Mouse (Mus musculus): ENCODE data around the gene Wdr13. TPM values are rescaled to one million over a fixed set of nuclear protein-coding genes. Genes with fewer than 3 reads are reported as not detected.
A peak's percentile ranks its signal among the peaks of the same experiment; 100 is the strongest.

Wdr13 gene
- polyA plus RNA-seq (2015; fragmentation: Nextera tagmentation; extraction: Ambion mirVana): 17.9 and 19.5 TPM in 2 replicates

DNA sequence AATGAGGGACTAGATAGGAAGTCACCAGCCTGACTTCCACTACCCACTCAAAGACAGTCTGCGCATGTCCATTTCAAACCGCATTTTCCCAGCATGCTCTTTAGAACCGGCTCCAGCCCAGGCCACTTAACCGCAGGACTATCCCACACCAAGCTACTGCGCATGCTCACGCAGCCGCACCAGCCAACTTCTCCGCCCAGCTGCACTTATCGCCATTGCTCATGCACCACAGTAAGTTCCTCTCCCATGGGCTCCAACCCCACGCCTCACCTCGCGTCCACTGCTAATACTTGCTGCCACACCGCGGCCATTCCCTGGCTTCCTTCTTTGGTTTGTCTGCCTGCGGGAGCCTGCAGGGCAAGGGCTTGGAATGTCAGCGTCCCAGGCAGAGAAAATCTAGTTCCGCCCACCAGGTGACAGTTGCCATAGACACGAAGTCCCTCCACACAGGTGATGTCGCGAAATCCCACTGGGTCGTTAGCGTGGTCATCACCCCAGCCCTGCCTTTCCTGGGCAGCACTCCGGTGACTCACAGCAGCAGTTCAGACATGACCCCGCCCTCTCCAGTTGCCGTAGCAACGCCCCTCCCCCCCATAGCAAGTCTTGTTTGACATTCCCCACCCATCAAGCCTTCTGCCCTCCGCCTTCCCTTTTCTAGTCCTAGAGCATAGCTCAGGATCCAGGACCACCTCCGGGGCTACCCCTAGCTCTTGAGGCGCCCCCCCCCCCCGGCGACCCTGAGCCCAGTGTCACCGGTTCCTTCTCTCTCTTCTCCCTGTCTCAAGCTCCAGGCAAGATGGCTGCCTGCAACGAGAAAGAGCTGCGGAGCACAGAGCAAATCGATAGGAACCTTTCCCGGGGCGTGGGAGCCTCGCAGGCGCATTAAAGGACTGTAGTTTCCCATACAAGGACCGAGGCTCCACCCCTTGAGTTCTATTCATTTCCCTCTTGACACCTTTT, at the start of gene Wdr13:
Gene Wdr13, minus strand, starts transcription at position 876 of the 960 bp plus-strand sequence.
- Histone ChIP-seq H3K9ac (ENCODE audit: low read depth, low read length) (peak within 1 kb of the TSS; percentile 49; the same call in 1 of the 2 replicates), H3K4me1 (replicated peaks; ENCODE audit: insufficient read depth, low read length) (no peaks in the 10 kb centered on the region), H3K27me3 (ENCODE audit: insufficient read depth, low read length) (no peaks in the 10 kb centered on the region), H3K9me3 (replicated peaks; ENCODE audit: low read length) (no peaks in the 10 kb centered on the region), H3K4me3 (replicated peaks; ENCODE audit: low read depth, low read length) (peak within 1 kb of the TSS; percentile 45), H3K27ac (peak within 1 kb of the TSS; percentile 95), H3K36me3 (ENCODE audit: insufficient read depth, low read length) (0 out of 2 replicates have a peak, but pooled peaks cover 4% of the 10 kb centered on the region), H3K4me2 (ENCODE audit: low read length) (peak within 1 kb of the TSS; percentile 60)
- WGBS: 29% methylated on average over 40 of the region's 40 CpGs
- 0 out of 2 replicates have a peak, but pooled peaks have one; percentile 23 for TF ChIP-seq CTCF (IDR thresholded peaks at IDR 0.05; ENCODE audit: low read depth)
- DNase-seq (ENCODE audit: low spot score) (peak; percentile 91), ATAC-seq (replicated peaks; ENCODE audit: low FRiP score, low read depth) (peak; percentile 94)

DNA sequence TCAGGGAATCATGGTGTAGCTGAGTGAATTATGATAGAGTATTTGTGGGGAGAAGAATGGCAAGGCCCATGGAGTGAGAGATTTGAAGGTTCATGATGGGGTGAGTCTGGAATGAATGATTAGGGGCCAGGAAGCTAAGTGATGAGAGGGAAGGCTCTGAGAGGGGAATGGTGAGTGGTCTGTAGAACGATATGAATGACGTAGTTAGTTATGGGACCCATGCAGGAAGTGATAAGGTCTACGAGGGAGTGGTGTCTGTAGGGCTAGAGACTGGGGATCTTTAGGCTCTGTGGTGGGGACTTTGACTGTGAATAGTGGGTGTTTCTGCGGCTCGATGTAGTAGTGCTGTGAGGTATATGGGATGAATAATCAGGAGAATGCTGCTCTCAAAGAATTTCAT, 47.0 kb upstream of the Wdr13 start:
- Histone ChIP-seq H3K4me3 (replicated peaks; ENCODE audit: low read depth, low read length) (no peak overlapping the region), H3K27me3 (ENCODE audit: insufficient read depth, low read length) (no peaks in the 10 kb centered on the region), H3K4me1 (replicated peaks; ENCODE audit: insufficient read depth, low read length) (no peaks in the 10 kb centered on the region), H3K9ac (ENCODE audit: low read depth, low read length) (no peak overlapping the region), H3K36me3 (ENCODE audit: insufficient read depth, low read length) (no peaks in the 10 kb centered on the region), H3K4me2 (ENCODE audit: low read length) (no peak overlapping the region), H3K27ac (no peak overlapping the region), H3K9me3 (replicated peaks; ENCODE audit: low read length) (no peaks in the 10 kb centered on the region)
- ATAC-seq (replicated peaks; ENCODE audit: low FRiP score, low read depth) (no peak), DNase-seq (ENCODE audit: low spot score) (no peak)
- no peak for TF ChIP-seq CTCF (IDR thresholded peaks at IDR 0.05; ENCODE audit: low read depth)
- 91% methylated on average over 5 of the region's 5 CpGs for WGBS

DNA sequence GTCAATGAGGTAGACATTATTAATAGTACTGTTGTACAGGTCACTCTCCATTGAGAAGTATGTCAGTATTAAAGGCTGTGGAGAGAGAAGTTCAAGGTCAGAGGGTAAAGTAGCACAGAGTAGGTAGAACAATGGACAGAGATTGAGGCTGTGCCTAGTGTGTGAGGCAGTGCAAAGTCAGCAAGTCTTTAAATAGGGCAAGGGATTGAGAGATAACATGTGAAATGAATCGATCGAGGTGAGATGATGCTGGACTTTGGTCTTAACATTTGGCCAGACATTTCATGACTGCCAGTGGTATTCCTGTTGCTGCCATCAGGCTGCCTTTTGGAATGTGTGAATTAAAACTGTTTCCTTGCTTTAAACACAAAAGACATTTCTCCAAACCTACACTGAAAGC, 46.2 kb upstream of the Wdr13 start:
- H3K27me3 ChIP-seq (ENCODE audit: insufficient read depth, low read length): no peaks in the 10 kb centered on the region
- no peak for DNase-seq (ENCODE audit: low spot score)
- TF ChIP-seq CTCF (IDR thresholded peaks at IDR 0.05; ENCODE audit: low read depth): no peak
- 92% methylated on average over 2 of the region's 2 CpGs for WGBS
- H3K4me1 ChIP-seq (replicated peaks; ENCODE audit: insufficient read depth, low read length): no peaks in the 10 kb centered on the region
- no peak overlapping the region for H3K4me3 ChIP-seq (replicated peaks; ENCODE audit: low read depth, low read length)
- H3K9ac ChIP-seq (ENCODE audit: low read depth, low read length): no peak overlapping the region
- no peak for ATAC-seq (replicated peaks; ENCODE audit: low FRiP score, low read depth)
- no peaks in the 10 kb centered on the region for H3K9me3 ChIP-seq (replicated peaks; ENCODE audit: low read length)
- no peak overlapping the region for H3K4me2 ChIP-seq (ENCODE audit: low read length)
- no peak overlapping the region for H3K27ac ChIP-seq
- no peaks in the 10 kb centered on the region for H3K36me3 ChIP-seq (ENCODE audit: insufficient read depth, low read length)

DNA sequence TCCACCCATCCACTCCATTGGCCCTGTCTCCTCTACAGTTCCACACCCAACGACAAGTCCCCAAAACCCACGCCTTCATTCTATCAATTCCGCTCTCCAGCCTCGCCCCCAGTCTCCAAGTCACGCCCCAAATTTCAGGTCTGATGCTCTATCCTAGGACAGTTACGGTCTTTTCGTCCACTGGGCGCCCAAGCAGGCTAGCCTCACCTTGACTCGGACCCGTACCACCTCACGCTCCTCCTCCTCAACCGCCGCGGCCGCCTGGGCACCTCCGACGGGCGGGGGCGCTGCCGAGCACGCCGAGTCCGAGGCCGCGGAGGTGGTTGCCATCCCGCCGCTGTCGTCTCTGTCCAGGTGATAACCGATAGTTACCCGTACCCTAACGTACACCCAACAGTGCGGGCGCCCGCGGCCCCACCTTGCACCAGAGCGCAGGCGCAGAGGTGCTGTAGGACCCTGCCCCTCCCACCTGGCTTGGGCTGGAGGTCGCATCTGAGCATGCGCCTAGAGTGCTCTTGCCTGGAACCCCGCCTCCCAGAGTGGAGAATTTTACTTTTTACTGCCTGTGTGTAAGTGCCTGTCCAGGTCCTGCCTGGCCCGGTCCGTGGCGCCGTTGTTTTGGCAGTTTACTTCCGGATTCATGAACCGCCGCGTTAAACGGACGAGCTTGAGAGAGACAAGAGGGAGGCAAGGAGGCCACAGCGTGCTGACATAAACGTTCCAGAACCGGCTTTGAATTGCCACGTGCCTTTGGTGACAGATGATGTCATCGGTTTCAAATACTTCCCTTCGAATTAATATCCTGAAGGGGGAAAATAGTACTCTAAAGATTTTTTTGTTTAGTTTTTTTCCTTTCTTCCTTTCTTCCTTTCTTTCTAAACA, 43.1 kb upstream of the Wdr13 start, which contains the start of gene Tbc1d25:
Gene Tbc1d25, minus strand, starts transcription at position 678 of the 882 bp plus-strand sequence.
- H3K27me3 ChIP-seq (ENCODE audit: insufficient read depth, low read length): no peaks in the 10 kb centered on the region
- H3K4me2 ChIP-seq (ENCODE audit: low read length): peak within 1 kb of the TSS; percentile 59
- no peaks in the 10 kb centered on the region for H3K9me3 ChIP-seq (replicated peaks; ENCODE audit: low read length)
- peak within 1 kb of the TSS; percentile 58 for H3K4me3 ChIP-seq (replicated peaks; ENCODE audit: low read depth, low read length)
- 25% methylated on average over 56 of the region's 56 CpGs for WGBS
- H3K27ac ChIP-seq: no peak within 1 kb of the TSS
- H3K36me3 ChIP-seq (ENCODE audit: insufficient read depth, low read length): no peaks in the 10 kb centered on the region
- H3K4me1 ChIP-seq (replicated peaks; ENCODE audit: insufficient read depth, low read length): no peaks in the 10 kb centered on the region
- ATAC-seq (replicated peaks; ENCODE audit: low FRiP score, low read depth) (peak; percentile 96), DNase-seq (ENCODE audit: low spot score) (peak; percentile 89)
- TF ChIP-seq CTCF (IDR thresholded peaks at IDR 0.05; ENCODE audit: low read depth): peak; percentile 38; the same call in 1 of the 2 replicates
- peak within 1 kb of the TSS; percentile 57 for H3K9ac ChIP-seq (ENCODE audit: low read depth, low read length)

DNA sequence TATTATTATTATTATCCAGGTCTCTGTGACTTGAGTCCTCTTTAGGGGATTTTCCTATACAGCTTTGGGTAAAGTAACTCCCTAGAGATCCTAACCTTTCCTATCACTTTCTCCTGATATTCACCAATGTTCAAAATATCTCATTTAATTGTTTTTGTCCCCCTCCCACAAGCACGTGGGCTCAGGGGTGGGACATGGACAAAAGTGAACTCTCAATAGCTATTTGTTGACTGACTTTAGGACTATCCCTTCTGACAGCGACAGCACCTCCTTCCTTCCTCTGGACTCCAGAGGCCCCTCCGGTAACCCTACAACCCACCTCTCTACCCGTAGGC, 42.4 kb upstream of the Wdr13 start:
- Histone ChIP-seq H3K4me1 (replicated peaks; ENCODE audit: insufficient read depth, low read length) (no peaks in the 10 kb centered on the region), H3K4me2 (ENCODE audit: low read length) (peak overlapping the region; percentile 59), H3K9me3 (replicated peaks; ENCODE audit: low read length) (no peaks in the 10 kb centered on the region), H3K27ac (no peak overlapping the region), H3K27me3 (ENCODE audit: insufficient read depth, low read length) (no peaks in the 10 kb centered on the region), H3K36me3 (ENCODE audit: insufficient read depth, low read length) (no peaks in the 10 kb centered on the region), H3K4me3 (replicated peaks; ENCODE audit: low read depth, low read length) (peak overlapping the region; percentile 58), H3K9ac (ENCODE audit: low read depth, low read length) (peak overlapping the region; percentile 57)
- no peak for TF ChIP-seq CTCF (IDR thresholded peaks at IDR 0.05; ENCODE audit: low read depth)
- 19% methylated on average over 4 of the region's 4 CpGs for WGBS
- ATAC-seq (replicated peaks; ENCODE audit: low FRiP score, low read depth): no peak
- no peak for DNase-seq (ENCODE audit: low spot score)
